Mouse (Mus musculus): ENCODE measurements around the gene Ninl. TPM values are rescaled to one million over a fixed set of nuclear protein-coding genes. Genes with fewer than 3 reads are reported as not detected.

Ninl gene
- total and polyA plus RNA-seq, 3 experiments, result 3.6 to 7.5 (median 5.6) TPM

GRCm38 (mm10) chr2:151003796-151004195 lies 35.4 kb downstream of the Ninl start:
- Histone ChIP-seq H3K36me3 (replicated peaks) (no peaks in the 10 kb centered on the region), H3K27me3 (ENCODE audit: insufficient read depth, low read length) (no peaks in the 10 kb centered on the region), H3K9me3 (replicated peaks) (no peaks in the 10 kb centered on the region), H3K4me3 (ENCODE audit: low read depth, low read length) (no peak overlapping the region), H3K4me1 (ENCODE audit: insufficient read depth, low read depth, low read length) (peaks cover 41% of the 10 kb centered on the region)
- TF ChIP-seq GATA2 (IDR thresholded peaks at IDR 0.05; ENCODE audit: borderline replicate concordance, low read depth, low read length), result no peak
- no peak for TF ChIP-seq POLR2AphosphoS5 (IDR thresholded peaks at IDR 0.05; ENCODE audit: insufficient replicate concordance, low read depth, low read length)
- TF ChIP-seq GATA1 (IDR thresholded peaks at IDR 0.05; ENCODE audit: borderline replicate concordance, low read length), result no peak
- TF ChIP-seq CTCF (IDR thresholded peaks at IDR 0.05; ENCODE audit: low read depth, low read length), result no peak
- TF ChIP-seq TAL1 (conservative IDR thresholded peaks at IDR 0.05; ENCODE audit: low read depth, low read length), result no peak
- ATAC-seq (ENCODE audit: extremely low read depth, insufficient number of reproducible peaks, low FRiP score, poor library complexity, severe bottlenecking), result no peak
- DNase-seq (ENCODE audit: low spot score), result no peak

DNA sequence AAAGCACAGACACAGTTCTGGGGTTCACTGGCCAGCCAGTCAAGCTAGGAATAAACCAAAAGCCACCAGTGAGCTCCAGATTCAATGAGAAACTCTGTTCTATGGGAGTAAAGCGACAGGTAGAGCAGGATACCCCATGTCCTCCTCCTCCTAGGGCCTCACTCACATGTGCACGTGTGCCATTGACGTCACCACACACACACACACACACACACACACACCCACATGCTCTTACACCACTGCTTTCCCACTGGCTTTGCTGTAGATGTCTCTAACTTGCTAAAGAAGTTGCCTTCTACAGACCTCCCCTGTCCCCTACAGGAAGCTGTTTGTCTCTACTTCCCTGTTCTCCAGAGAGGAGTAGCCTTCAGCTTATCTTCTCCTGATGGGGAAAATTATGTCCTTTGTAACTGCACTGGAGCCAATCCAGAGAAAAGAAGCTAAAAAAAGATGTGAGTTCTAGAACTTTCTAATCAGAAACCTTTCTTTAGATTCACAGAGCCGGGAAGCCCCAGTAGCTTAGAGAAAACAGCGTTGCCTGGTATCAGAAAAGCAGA lies 37.5 kb downstream of the Ninl start:
- Histone ChIP-seq H3K36me3 (replicated peaks) (peaks cover 11% of the 10 kb centered on the region), H3K27me3 (ENCODE audit: insufficient read depth, low read length) (no peaks in the 10 kb centered on the region), H3K4me3 (ENCODE audit: low read depth, low read length) (no peak overlapping the region), H3K4me1 (ENCODE audit: insufficient read depth, low read depth, low read length) (peaks cover 44% of the 10 kb centered on the region), H3K9me3 (replicated peaks) (no peaks in the 10 kb centered on the region)
- DNase-seq (ENCODE audit: low spot score), result no peak
- no peak for ATAC-seq (ENCODE audit: extremely low read depth, insufficient number of reproducible peaks, low FRiP score, poor library complexity, severe bottlenecking)
- TF ChIP-seq POLR2AphosphoS5 (IDR thresholded peaks at IDR 0.05; ENCODE audit: insufficient replicate concordance, low read depth, low read length), result no peak
- no peak for TF ChIP-seq CTCF (IDR thresholded peaks at IDR 0.05; ENCODE audit: low read depth, low read length)
- no peak for TF ChIP-seq GATA2 (IDR thresholded peaks at IDR 0.05; ENCODE audit: borderline replicate concordance, low read depth, low read length)
- no peak for TF ChIP-seq GATA1 (IDR thresholded peaks at IDR 0.05; ENCODE audit: borderline replicate concordance, low read length)
- no peak for TF ChIP-seq TAL1 (conservative IDR thresholded peaks at IDR 0.05; ENCODE audit: low read depth, low read length)

GRCm38 (mm10) chr2:151000402-151001178 lies 38.6 kb downstream of the Ninl start:
- DNase-seq (ENCODE audit: low spot score) (no peak), ATAC-seq (ENCODE audit: extremely low read depth, insufficient number of reproducible peaks, low FRiP score, poor library complexity, severe bottlenecking) (peak; percentile 62; the same call in 1 of the 2 replicates)
- no peaks in the 10 kb centered on the region for H3K9me3 ChIP-seq (replicated peaks)
- no peaks in the 10 kb centered on the region for H3K27me3 ChIP-seq (ENCODE audit: insufficient read depth, low read length)
- TF ChIP-seq POLR2AphosphoS5 (IDR thresholded peaks at IDR 0.05; ENCODE audit: insufficient replicate concordance, low read depth, low read length), result no peak
- peak; percentile 40 for TF ChIP-seq CTCF (IDR thresholded peaks at IDR 0.05; ENCODE audit: low read depth, low read length)
- H3K4me3 ChIP-seq (ENCODE audit: low read depth, low read length), result no peak overlapping the region
- H3K36me3 ChIP-seq (replicated peaks), result peaks cover 11% of the 10 kb centered on the region
- peaks cover 44% of the 10 kb centered on the region for H3K4me1 ChIP-seq (ENCODE audit: insufficient read depth, low read depth, low read length)

DNA sequence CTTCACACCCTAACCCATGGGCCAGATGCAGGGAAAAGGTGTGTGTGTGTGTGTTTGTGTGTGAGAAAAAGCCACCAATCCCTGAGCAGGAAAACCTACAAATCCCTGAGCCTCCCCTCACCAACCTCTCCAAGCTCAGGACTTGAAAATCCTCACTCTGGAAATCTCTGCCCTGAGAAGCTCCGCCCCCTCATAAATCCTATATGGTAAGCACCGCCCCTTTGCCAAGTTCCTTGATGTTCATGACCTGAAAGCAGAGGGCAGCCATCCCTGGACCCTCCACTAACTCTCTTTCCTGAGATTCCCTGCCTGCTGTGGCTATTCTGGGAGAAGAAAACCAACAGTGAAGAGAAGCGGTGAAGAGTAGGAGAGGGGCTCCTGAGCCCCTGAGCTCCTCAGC lies 40.2 kb downstream of the Ninl start:
- H3K36me3 ChIP-seq (replicated peaks), result peaks cover 11% of the 10 kb centered on the region
- DNase-seq (ENCODE audit: low spot score) (no peak), ATAC-seq (ENCODE audit: extremely low read depth, insufficient number of reproducible peaks, low FRiP score, poor library complexity, severe bottlenecking) (no peak)
- H3K4me3 ChIP-seq (ENCODE audit: low read depth, low read length), result no peak overlapping the region
- H3K4me1 ChIP-seq (ENCODE audit: insufficient read depth, low read depth, low read length), result peaks cover 34% of the 10 kb centered on the region
- H3K9me3 ChIP-seq (replicated peaks), result no peaks in the 10 kb centered on the region
- no peaks in the 10 kb centered on the region for H3K27me3 ChIP-seq (ENCODE audit: insufficient read depth, low read length)
- TF ChIP-seq GATA1 (IDR thresholded peaks at IDR 0.05; ENCODE audit: borderline replicate concordance, low read length) (no peak), CTCF (IDR thresholded peaks at IDR 0.05; ENCODE audit: low read depth, low read length) (no peak), TAL1 (conservative IDR thresholded peaks at IDR 0.05; ENCODE audit: low read depth, low read length) (no peak), POLR2AphosphoS5 (IDR thresholded peaks at IDR 0.05; ENCODE audit: insufficient replicate concordance, low read depth, low read length) (no peak), GATA2 (IDR thresholded peaks at IDR 0.05; ENCODE audit: borderline replicate concordance, low read depth, low read length) (no peak)

- DNase-seq (ENCODE audit: low spot score) (no peak), ATAC-seq (ENCODE audit: extremely low read depth, insufficient number of reproducible peaks, low FRiP score, poor library complexity, severe bottlenecking) (no peak)
- Histone ChIP-seq H3K9me3 (replicated peaks) (no peaks in the 10 kb centered on the region), H3K4me3 (ENCODE audit: low read depth, low read length) (no peak overlapping the region), H3K36me3 (replicated peaks) (peaks cover 11% of the 10 kb centered on the region), H3K4me1 (ENCODE audit: insufficient read depth, low read depth, low read length) (peaks cover 35% of the 10 kb centered on the region), H3K27me3 (ENCODE audit: insufficient read depth, low read length) (no peaks in the 10 kb centered on the region)
- no peak for TF ChIP-seq TAL1 (conservative IDR thresholded peaks at IDR 0.05; ENCODE audit: low read depth, low read length)
These were observed 41.6 kb downstream of the Ninl start for GRCm38 (mm10) chr2:150997618-150998017.

DNA sequence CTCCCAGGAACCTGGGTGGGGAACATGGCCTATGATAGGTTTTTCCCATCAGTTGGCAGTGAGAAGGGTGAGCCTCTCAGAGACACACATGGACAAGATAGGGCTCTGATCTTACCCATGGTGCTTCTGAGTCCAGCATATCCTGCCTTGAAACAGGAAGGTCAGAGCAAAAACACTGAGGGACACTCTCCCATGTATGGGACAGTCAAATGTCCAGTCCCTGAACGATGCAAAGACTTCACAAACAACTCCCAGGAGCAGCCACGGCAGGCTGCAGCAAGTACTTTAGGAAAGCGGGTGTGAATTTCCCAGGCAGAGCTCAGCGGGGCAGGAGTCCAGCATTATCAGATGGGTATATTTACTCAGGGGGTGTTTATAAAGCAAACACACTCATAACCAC lies 43.9 kb downstream of the Ninl start:
- Histone ChIP-seq H3K36me3 (replicated peaks) (peaks cover 11% of the 10 kb centered on the region), H3K9me3 (replicated peaks) (no peaks in the 10 kb centered on the region), H3K27me3 (ENCODE audit: insufficient read depth, low read length) (no peaks in the 10 kb centered on the region), H3K4me1 (ENCODE audit: insufficient read depth, low read depth, low read length) (peaks cover 25% of the 10 kb centered on the region), H3K4me3 (ENCODE audit: low read depth, low read length) (no peak overlapping the region)
- DNase-seq (ENCODE audit: low spot score), result no peak
- ATAC-seq (ENCODE audit: extremely low read depth, insufficient number of reproducible peaks, low FRiP score, poor library complexity, severe bottlenecking), result no peak
- TF ChIP-seq TAL1 (conservative IDR thresholded peaks at IDR 0.05; ENCODE audit: low read depth, low read length) (no peak), POLR2AphosphoS5 (IDR thresholded peaks at IDR 0.05; ENCODE audit: insufficient replicate concordance, low read depth, low read length) (no peak), GATA1 (IDR thresholded peaks at IDR 0.05; ENCODE audit: borderline replicate concordance, low read length) (no peak), GATA2 (IDR thresholded peaks at IDR 0.05; ENCODE audit: borderline replicate concordance, low read depth, low read length) (no peak), CTCF (IDR thresholded peaks at IDR 0.05; ENCODE audit: low read depth, low read length) (no peak)
